Mouse (Mus musculus): ENCODE data around the gene Clic6.

GRCm38 (mm10) chr16:92465642-92466526, 19.7 kb upstream of the Clic6 start:
- no peak for TF ChIP-seq CTCF (IDR thresholded peaks at IDR 0.05; ENCODE audit: low read depth, low read length)
- no peak for TF ChIP-seq POLR2A (IDR thresholded peaks at IDR 0.05; ENCODE audit: borderline replicate concordance, low read depth, low read length)

Data from bone marrow macrophage, adult 2 months (primary cell).